Mouse (Mus musculus) ES-E14 (cell line): Measurements from ENCODE around the gene Arhgef10l. TPM values are rescaled to one million over a fixed set of nuclear protein-coding genes. Genes with fewer than 3 reads are reported as not detected.

Experiments used
- DNase-seq: peaks from one replicate; pipeline ENCODE4 v3.0.0-alpha.2; 2013; ENCODE audit warnings: low read depth, low spot score
- H3K27ac ChIP-seq: 2 replicates; pipeline ENCODE4 v1.5.1; 2012; ENCODE audit warnings: low read depth, mild to moderate bottlenecking, low read length, moderate library complexity, mixed read lengths; ENCODE audit not compliant: poor library complexity, insufficient read depth, severe bottlenecking
- H3K36me3 ChIP-seq: 2 replicates; pipeline ENCODE4 v1.6.1; 2012; ENCODE audit warnings: mild to moderate bottlenecking, low read length, moderate library complexity, mixed read lengths; ENCODE audit not compliant: control insufficient read depth, poor library complexity, insufficient read depth, severe bottlenecking
- H3K4me1 ChIP-seq, 2 experiments: fragments of 150-350 bp in 1 of 2; sonication (generic) in 1 of 2; 2 replicates each; pipeline ENCODE4 v1.6.1; 2012; ENCODE audit warnings: low read length in 2 of 2, mild to moderate bottlenecking in 1 of 2, mixed read lengths in 1 of 2; ENCODE audit not compliant: control insufficient read depth in 2 of 2, insufficient read depth in 2 of 2, poor library complexity in 1 of 2
- H3K4me3 ChIP-seq, 2 experiments: fragments of 150-350 bp in 1 of 2; sonication (generic) in 1 of 2; 2 replicates each; pipeline ENCODE4 v1.5.1; 2012; ENCODE audit warnings: low read length in 2 of 2, low read depth in 1 of 2, mild to moderate bottlenecking in 1 of 2, mixed read lengths in 1 of 2; ENCODE audit not compliant: insufficient read depth in 1 of 2, poor library complexity in 1 of 2, severe bottlenecking in 1 of 2
- H3K9ac ChIP-seq: 2 replicates; pipeline ENCODE4 v1.6.1; 2012; ENCODE audit warnings: low read depth, mild to moderate bottlenecking, low read length, mixed read lengths; ENCODE audit not compliant: poor library complexity, insufficient read depth, severe bottlenecking
- H3K9me3 ChIP-seq: fragments of 150-350 bp; sonication (generic); 2 replicates; pipeline ENCODE4 v1.6.1; 2012; ENCODE audit warnings: low read depth, mild to moderate bottlenecking, low read length; ENCODE audit not compliant: control insufficient read depth, insufficient read depth
- CHD2 ChIP-seq: IDR thresholded peaks from 2 replicates; pipeline ENCODE4 v1.6.1; 2014; ENCODE audit warnings: mild to moderate bottlenecking, low read depth, low read length, inconsistent platforms
- HCFC1 ChIP-seq: IDR thresholded peaks from 2 replicates; pipeline ENCODE4 v1.6.1; 2012; ENCODE audit warnings: low read length, inconsistent platforms, borderline replicate concordance; ENCODE audit not compliant: insufficient read depth
- MAFK ChIP-seq: IDR thresholded peaks from 2 replicates; pipeline ENCODE4 v1.6.1; 2014; ENCODE audit warnings: mild to moderate bottlenecking, low read depth, low read length, inconsistent platforms; ENCODE audit not compliant: insufficient read depth
- ZC3H11A ChIP-seq: IDR thresholded peaks from 2 replicates; pipeline ENCODE4 v1.6.1; 2012; ENCODE audit warnings: low read depth, mild to moderate bottlenecking, inconsistent platforms, low read length, borderline replicate concordance
- ZNF384 ChIP-seq: IDR thresholded peaks from 2 replicates; pipeline ENCODE4 v1.6.1; 2012; ENCODE audit warnings: low read depth, low read length, inconsistent platforms
- in situ Hi-C, 2 experiments: fragments of 600-800 bp; cut with MboI; formaldehyde crosslinking; loops; one replicate each; pipeline ENCODE4 v1.15.1; 2025; ENCODE audit warnings: low sequenced_read_pairs in 2 of 2, inconsistent platforms in 1 of 2; ENCODE audit not compliant: unreplicated experiment in 2 of 2
- total RNA-seq: library from RNA; depleted of rRNA; stranded (reverse); fragments of 300-350 nt; gene quantifications from 2 replicates; pipeline ENCODE4 v1.2.3, GENCODE M21; 2012

Gene Arhgef10l
- total RNA-seq, 1 experiment: 14.8 TPM

GRCm38 (mm10) chr4:140531024-140531423 lies 134.8 kb downstream of the Arhgef10l start:
- no peak overlapping the region for H3K4me3 ChIP-seq
- in situ Hi-C loops: no loop called here
- no peak overlapping the region for H3K27ac ChIP-seq
- peak; percentile 88 for DNase-seq
- 0 out of 2 replicates have a peak, but pooled peaks cover 2% of the 10 kb centered on the region for H3K36me3 ChIP-seq
- peaks cover 1 to 29% of the 10 kb centered on the region in 2 experiments; a peak in 3 of 4 replicates for H3K4me1 ChIP-seq
- H3K9me3 ChIP-seq: no peaks in the 10 kb centered on the region
- TF ChIP-seq ZC3H11A (no peak), CHD2 (no peak), HCFC1 (no peak), MAFK (no peak)
- H3K9ac ChIP-seq: no peak overlapping the region

DNA sequence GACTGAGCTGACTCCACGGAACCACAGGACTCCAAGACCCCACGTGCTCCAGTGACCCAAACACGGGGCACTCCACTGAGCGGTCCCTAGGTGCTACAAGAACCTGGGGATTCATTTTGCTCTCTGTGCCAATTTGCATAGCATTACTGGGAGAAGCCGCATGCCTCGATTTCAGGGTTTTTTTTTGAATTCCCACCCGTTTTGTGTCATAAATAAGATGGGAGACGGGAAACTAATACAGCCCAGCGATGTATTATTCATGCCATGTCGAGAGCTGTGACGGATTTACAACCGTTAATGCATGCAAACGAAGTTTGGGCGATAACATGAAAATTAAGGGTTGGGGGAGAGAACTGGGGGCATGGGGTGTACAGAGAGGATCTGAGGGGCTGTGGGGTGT lies 136.1 kb downstream of the Arhgef10l start:
- no peak overlapping the region for H3K4me3 ChIP-seq
- in situ Hi-C loops: no loop called here
- H3K9ac ChIP-seq: no peak overlapping the region
- TF ChIP-seq HCFC1: no peak
- no peak for TF ChIP-seq CHD2
- no peak for TF ChIP-seq ZC3H11A
- no peak for TF ChIP-seq ZNF384
- TF ChIP-seq MAFK: no peak
- H3K9me3 ChIP-seq: no peaks in the 10 kb centered on the region
- 0 out of 2 replicates have a peak, but pooled peaks cover 2% of the 10 kb centered on the region for H3K36me3 ChIP-seq
- peaks cover 1 to 25% of the 10 kb centered on the region in 2 experiments; a peak in 3 of 4 replicates for H3K4me1 ChIP-seq
- H3K27ac ChIP-seq: no peak overlapping the region
- no peak for DNase-seq

DNA sequence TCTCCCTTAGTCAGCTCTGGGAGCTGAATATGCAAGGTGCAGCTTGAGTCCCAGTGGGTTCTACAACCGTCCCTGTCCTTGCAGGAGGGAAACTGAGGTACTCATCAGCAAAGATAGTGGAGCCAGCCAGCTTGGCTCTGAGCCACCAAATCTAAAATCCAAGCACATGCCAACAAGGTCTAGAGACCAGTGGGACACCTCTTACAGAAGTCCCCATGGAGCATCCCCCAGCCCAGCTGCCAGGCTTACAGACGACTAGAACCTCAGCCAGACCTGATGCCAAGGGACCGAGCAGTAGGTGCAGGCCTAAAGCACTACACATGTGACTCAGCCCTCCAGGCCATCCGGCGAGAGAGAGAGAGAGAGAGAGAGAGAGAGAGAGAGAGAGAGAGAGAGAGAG lies 137.4 kb downstream of the Arhgef10l start:
- Histone ChIP-seq H3K27ac (no peak overlapping the region), H3K9me3 (no peaks in the 10 kb centered on the region), H3K4me1 (peaks cover 1 to 23% of the 10 kb centered on the region in 2 experiments; a peak in 3 of 4 replicates), H3K4me3 (no peak overlapping the region), H3K9ac (no peak overlapping the region), H3K36me3 (0 out of 2 replicates have a peak, but pooled peaks cover 2% of the 10 kb centered on the region)
- in situ Hi-C loops: no loop called here
- TF ChIP-seq ZNF384 (no peak), MAFK (no peak), ZC3H11A (no peak), HCFC1 (no peak), CHD2 (no peak)
- DNase-seq: no peak

DNA sequence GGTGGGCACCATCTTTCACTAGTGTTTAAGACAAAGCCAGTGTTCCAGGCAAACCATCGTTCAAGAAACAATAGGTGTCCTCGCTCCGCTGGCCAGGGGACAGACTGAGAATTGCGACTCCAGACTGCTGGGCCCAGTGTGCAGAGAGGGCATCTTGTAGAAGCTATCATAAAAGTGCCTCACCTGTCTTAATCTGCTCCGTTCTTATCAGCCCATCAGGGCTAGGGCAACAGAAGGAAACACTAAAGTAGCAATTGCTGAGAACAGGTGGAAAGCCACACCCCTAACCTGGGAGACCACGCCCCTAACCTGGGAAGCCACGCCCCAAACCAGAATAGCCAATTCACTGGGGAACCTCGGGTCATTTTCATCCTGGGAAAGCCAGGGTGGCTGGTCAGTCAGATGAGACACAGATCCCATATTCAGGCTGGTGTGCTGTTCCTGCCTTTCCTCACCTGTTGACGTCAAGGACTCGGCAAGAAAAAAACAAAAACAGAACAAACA lies 140.1 kb downstream of the Arhgef10l start:
- Histone ChIP-seq H3K4me3 (no peak overlapping the region), H3K9ac (no peak overlapping the region), H3K9me3 (no peaks in the 10 kb centered on the region), H3K36me3 (no peaks in the 10 kb centered on the region), H3K27ac (no peak overlapping the region), H3K4me1 (peaks cover 0 to 6% of the 10 kb centered on the region in 2 experiments; a peak in 1 of 4 replicates)
- in situ Hi-C loops: no loop called here
- TF ChIP-seq ZNF384 (no peak), MAFK (no peak), ZC3H11A (no peak), HCFC1 (no peak), CHD2 (no peak)
- DNase-seq: peak; percentile 38
